Mouse (Mus musculus): Measurements from ENCODE around the gene Umodl1.

Umodl1 gene

GRCm38 (mm10) chr17:31000897-31001296, 46.5 kb downstream of the Umodl1 start:
- no peak for DNase-seq

GRCm38 (mm10) chr17:31002613-31003012, 48.2 kb downstream of the Umodl1 start:
- no peak for DNase-seq

- DNase-seq, result no peak
Measured at GRCm38 (mm10) chr17:31005284-31005683, 50.8 kb downstream of the Umodl1 start.

GRCm38 (mm10) chr17:31007357-31007756, 52.9 kb downstream of the Umodl1 start:
- DNase-seq, result no peak

DNA sequence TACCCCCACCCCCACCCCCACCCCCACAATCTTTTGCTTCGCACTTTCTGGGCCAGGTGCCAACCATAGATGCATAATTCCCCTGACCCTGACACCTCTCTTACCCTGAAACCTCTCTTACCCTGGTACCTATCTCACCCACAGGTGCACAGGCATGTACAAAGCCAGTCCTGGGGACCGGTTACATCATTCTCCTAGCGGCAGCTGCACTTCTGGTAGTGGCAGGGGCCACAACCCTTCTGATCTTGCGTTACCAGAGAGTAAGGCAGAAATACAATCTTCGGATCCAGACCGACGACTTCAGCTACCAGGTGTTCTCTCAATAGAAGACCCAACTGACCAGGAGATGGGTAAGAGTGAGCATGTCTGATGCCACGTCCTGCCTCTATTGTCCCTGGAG, 54.0 kb downstream of the Umodl1 start:
- no peak for DNase-seq

GRCm38 (mm10) chr17:31011551-31012394, 57.3 kb downstream of the Umodl1 start:
- DNase-seq, result peak; percentile 69

- DNase-seq, result peak; percentile 65
Measured at GRCm38 (mm10) chr17:31018267-31018666, 63.8 kb downstream of the Umodl1 start.

- DNase-seq, result peak; percentile 64
Measured at GRCm38 (mm10) chr17:31019505-31019904, 65.1 kb downstream of the Umodl1 start.

GRCm38 (mm10) chr17:31020078-31020477, 65.6 kb downstream of the Umodl1 start:
- DNase-seq, result no peak

GRCm38 (mm10) chr17:31021276-31021675, 66.8 kb downstream of the Umodl1 start:
- DNase-seq, result no peak

GRCm38 (mm10) chr17:31024125-31024781, 69.8 kb downstream of the Umodl1 start:
- DNase-seq, result no peak

GRCm38 (mm10) chr17:31024782-31025125, 70.3 kb downstream of the Umodl1 start:
- no peak for DNase-seq

DNA sequence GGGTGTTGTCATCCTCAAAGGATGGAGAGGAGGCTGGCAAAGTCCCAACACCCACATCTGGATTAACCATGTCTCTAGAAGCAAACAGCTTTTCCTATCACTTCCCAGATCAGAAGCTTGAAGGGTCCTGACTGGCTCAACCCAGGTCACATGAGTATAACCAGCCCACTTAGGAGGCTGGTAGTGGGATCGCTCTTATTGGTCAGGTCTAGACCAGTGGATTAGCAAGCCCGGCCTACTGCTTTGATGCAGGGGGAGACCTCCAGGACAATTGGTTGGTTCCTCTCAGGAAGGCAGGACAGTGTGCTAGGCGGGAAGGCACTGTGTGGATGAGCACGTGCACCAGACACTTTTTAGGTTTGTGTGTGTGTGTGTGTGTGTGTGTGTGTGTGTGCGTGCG, 72.5 kb downstream of the Umodl1 start:
- DNase-seq, result no peak

GRCm38 (mm10) chr17:31027723-31028122, 73.3 kb downstream of the Umodl1 start:
- DNase-seq, result no peak

GRCm38 (mm10) chr17:31028821-31029370, 74.5 kb downstream of the Umodl1 start:
- no peak for DNase-seq

DNA sequence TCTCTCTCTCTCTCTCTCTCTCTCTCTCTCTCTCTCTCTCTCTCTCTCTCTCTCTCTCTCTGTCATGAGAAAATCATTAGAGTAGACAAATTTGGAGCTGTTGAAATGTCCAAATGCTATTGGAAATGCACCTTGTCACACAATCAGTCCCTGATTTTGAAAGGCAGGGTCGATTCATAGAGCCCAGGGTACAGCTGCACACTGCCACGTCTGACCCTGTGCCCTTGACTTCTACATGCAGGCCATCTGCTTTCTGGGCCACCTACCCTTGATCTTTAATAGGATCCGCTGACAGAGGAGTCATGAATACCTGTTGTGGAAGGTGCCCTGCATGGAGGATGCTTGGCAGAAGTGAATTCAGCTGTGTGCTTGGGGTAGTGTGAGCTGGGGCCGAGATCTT, 75.0 kb downstream of the Umodl1 start:
- DNase-seq, result no peak

- no peak for DNase-seq
Measured at GRCm38 (mm10) chr17:31032341-31032740, 77.9 kb downstream of the Umodl1 start.

GRCm38 (mm10) chr17:31033251-31033650, 78.8 kb downstream of the Umodl1 start:
- DNase-seq, result no peak

DNA sequence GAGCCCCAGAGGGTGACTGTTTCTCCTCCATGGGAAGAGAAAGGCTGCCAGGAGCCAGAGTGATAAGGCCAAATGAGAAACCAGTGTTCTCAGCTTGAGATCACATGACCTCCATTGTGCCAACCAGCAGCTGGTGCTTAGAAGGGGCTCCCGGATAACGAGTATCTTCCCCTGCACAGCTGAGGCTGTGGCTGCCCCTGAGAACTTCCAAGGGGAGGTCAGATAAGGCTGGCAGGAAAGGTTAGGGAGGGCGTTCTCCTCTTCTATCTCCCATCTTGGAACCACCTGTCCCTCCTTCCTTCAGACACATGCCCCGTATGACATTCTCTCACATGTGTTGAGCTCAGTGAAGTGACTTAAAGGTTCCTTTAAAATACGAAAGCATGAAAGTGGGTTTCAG, 79.7 kb downstream of the Umodl1 start:
- no peak for DNase-seq

DNA sequence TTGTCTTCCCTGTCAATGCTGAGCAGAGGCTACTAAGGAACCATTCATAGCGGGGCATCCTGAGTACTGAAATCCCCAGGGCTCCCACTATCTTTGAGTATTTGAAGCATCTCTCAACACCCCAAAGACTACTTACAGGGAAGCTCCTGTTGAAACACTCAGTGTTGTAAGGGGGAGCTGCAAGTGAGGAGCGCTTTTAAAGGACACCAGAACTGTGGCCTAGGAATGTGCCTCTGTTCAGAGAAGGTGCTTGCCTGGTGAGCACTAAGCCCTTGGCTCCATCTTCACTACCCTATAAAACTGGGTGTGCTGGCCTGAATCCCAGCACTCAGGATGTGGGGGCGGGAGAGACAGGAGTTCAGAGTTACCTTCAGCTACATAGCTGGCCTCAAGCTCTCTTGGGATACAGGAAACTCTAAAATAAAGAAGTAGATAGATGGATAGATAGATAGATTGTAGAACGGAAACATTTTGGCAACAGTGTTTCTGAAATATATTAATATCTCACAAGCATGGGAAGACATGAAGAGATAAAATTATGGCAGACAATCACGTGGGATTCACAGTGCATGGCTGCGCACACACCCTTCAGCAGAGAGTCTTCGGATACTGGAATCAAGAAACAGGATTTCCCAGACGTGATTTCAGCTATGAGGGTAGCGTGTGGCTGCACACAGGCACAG, 80.4 kb downstream of the Umodl1 start:
- no peak for DNase-seq

DNA sequence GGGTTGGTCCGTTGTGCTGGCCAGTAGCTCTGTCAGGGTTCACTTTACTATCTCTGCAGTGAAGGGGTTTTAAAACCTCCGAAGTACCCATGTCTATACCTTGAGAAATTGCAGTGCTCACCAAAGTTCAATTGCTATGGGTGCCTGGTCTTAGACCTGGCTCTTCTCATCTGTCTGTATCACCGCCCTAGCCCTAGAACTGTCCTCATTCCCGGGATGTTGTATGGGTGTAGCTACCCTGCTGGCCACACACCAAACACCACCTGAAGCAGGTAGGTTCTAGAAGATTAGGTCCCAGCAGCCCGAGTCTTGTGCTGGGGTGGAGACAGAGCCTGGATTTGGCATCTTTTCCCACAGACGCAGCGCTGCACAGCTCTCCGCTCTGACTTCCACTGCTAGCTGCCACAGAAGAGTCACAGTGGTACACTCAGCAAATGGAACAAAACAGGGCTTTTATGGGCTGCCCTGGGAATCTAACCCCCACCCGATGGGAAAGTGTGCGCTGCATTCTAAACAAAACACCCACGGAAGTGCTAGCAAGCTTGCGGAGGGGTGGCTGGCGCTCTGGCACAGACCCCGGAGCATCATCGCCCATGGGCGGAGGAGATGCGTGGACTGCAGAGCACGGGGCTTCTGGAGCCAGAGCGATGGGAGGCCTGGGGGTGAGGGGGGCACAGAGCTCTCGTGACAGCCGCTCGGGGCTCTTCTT, 81.9 kb downstream of the Umodl1 start:
- peak; percentile 31 for DNase-seq

- DNase-seq, result no peak
Measured at GRCm38 (mm10) chr17:31037331-31037730, 82.9 kb downstream of the Umodl1 start.

DNA sequence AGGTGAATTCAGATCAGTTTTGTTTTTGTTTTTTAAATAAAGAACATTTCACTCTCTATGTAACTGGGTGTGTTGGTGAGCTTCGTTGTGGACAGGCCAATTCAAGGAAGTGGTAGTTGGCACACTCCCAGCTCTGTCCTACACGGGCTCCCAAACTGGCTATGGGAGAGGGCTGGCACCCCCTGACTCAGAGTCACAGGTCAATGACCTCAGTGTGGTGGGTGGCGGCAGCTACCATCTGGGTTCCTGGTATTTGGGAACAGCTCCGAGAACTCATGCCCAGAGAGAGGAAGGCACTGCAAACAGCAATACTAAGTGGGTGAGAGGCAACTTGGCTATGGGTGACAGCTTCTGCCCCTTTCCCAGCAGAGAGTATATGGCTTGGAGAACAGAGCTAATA, 83.9 kb downstream of the Umodl1 start:
- DNase-seq, result no peak
